Mouse (Mus musculus) testis, adult 2 months (tissue): Measurements from ENCODE around the gene Dync1li1. TPM values are rescaled to one million over a fixed set of nuclear protein-coding genes. Genes with fewer than 3 reads are reported as not detected.

ENCODE experiments used
- H3K27ac ChIP-seq: fragments of 200-500 bp; 2 replicates; pipeline ENCODE4 v1.5.1; 2012; ENCODE audit warnings: low read depth, low read length; ENCODE audit not compliant: control insufficient read depth, insufficient read depth
- H3K27me3 ChIP-seq: fragments of 200-500 bp; 2 replicates; pipeline ENCODE4 v1.6.1; 2012; ENCODE audit warnings: mild to moderate bottlenecking, low read length, moderate library complexity; ENCODE audit not compliant: control insufficient read depth, insufficient read depth
- H3K36me3 ChIP-seq: fragments of 200-500 bp; 2 replicates; pipeline ENCODE4 v1.6.1; 2012; ENCODE audit warnings: mild to moderate bottlenecking, low read length; ENCODE audit not compliant: control insufficient read depth, insufficient read depth
- H3K4me1 ChIP-seq: fragments of 200-500 bp; 2 replicates; pipeline ENCODE4 v1.6.1; 2012; ENCODE audit warnings: low read length; ENCODE audit not compliant: control insufficient read depth, insufficient read depth
- H3K4me3 ChIP-seq: fragments of 200-500 bp; 2 replicates; pipeline ENCODE4 v1.5.1; 2012; ENCODE audit warnings: low read depth, mild to moderate bottlenecking, low read length, moderate library complexity, mixed read lengths; ENCODE audit not compliant: control insufficient read depth
- CTCF ChIP-seq: fragments of 200-500 bp; IDR thresholded peaks from 2 replicates; pipeline ENCODE4 v1.5.1; 2012; ENCODE audit warnings: low read depth, mild to moderate bottlenecking, inconsistent platforms, low read length, moderate library complexity; ENCODE audit not compliant: control insufficient read depth, insufficient read depth, insufficient replicate concordance
- POLR2A ChIP-seq: fragments of 200-500 bp; IDR thresholded peaks from 2 replicates; pipeline ENCODE4 v1.6.1; 2012; ENCODE audit warnings: low read depth, mild to moderate bottlenecking, inconsistent platforms, low read length, moderate library complexity; ENCODE audit not compliant: control insufficient read depth
- polyA plus RNA-seq: library from polyadenylated mRNA; depleted of rRNA; stranded (reverse); fragments of >200 nt; gene quantifications from 2 replicates; pipeline ENCODE4 v1.2.3, GENCODE M21; 2012

Gene Dync1li1
- polyA plus RNA-seq, 1 experiment, result 4.7 TPM

DNA sequence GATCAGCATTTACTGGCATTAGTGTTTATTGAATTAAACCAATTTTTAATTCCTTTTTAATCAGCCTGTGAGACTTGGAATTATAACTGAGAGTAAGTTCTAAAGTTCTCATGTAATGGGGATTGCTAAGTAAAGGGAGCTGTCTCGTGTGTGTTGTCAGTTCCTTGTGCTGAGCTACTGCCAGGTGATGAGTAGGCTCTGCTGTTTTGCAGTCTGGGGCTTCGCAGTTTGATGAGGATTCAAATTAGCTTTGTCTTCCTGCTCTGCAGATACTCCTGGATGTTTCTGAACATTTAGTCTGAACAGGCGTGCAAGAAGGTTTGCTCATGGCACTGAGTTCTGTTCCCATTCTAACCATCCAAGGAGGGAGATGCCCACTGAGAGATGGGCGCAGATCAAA, 8.5 kb downstream of the Dync1li1 start:
- Histone ChIP-seq H3K36me3 (no peaks in the 10 kb centered on the region), H3K27me3 (no peaks in the 10 kb centered on the region), H3K27ac (no peak overlapping the region), H3K4me1 (no peaks in the 10 kb centered on the region), H3K4me3 (no peak overlapping the region)
- TF ChIP-seq POLR2A, result no peak

DNA sequence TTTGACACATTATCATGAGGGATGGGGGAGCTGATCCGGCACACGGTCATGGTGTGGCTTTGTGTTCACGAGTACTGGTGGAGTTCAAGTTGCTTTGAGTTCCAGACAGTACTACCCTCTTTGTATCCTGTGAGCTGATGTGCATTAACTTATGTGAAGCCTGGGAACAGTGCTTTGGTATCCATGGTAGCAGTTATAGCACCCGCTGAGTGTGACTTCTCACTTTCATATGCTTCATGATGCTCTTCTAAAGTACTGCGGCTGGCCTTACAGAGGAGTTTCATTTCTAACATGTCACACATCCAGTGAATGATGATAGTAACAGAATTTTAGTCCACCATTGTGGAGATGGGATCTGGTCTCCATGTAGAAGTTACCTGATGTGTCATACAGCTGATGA, 9.3 kb downstream of the Dync1li1 start:
- H3K4me3 ChIP-seq, result no peak overlapping the region
- no peak overlapping the region for H3K27ac ChIP-seq
- H3K27me3 ChIP-seq, result no peaks in the 10 kb centered on the region
- no peaks in the 10 kb centered on the region for H3K4me1 ChIP-seq
- no peaks in the 10 kb centered on the region for H3K36me3 ChIP-seq
- no peak for TF ChIP-seq CTCF

- Histone ChIP-seq H3K27ac (no peak overlapping the region), H3K4me1 (no peaks in the 10 kb centered on the region), H3K27me3 (no peaks in the 10 kb centered on the region), H3K4me3 (no peak overlapping the region), H3K36me3 (no peaks in the 10 kb centered on the region)
- TF ChIP-seq CTCF (no peak), POLR2A (no peak)
Observed at GRCm38 (mm10) chr9:114699262-114699661, 10.7 kb downstream of the Dync1li1 start.

GRCm38 (mm10) chr9:114699882-114700665, 11.5 kb downstream of the Dync1li1 start:
- no peak overlapping the region for H3K4me3 ChIP-seq
- TF ChIP-seq POLR2A, result no peak
- TF ChIP-seq CTCF, result no peak
- no peaks in the 10 kb centered on the region for H3K36me3 ChIP-seq
- no peak overlapping the region for H3K27ac ChIP-seq
- peaks cover 5% of the 10 kb centered on the region for H3K4me1 ChIP-seq
- H3K27me3 ChIP-seq, result no peaks in the 10 kb centered on the region

- Histone ChIP-seq H3K27ac (no peak overlapping the region), H3K4me1 (peaks cover 6% of the 10 kb centered on the region), H3K4me3 (no peak overlapping the region), H3K36me3 (no peaks in the 10 kb centered on the region), H3K27me3 (no peaks in the 10 kb centered on the region)
- no peak for TF ChIP-seq CTCF
Observed at GRCm38 (mm10) chr9:114701031-114701430, 12.4 kb downstream of the Dync1li1 start.

DNA sequence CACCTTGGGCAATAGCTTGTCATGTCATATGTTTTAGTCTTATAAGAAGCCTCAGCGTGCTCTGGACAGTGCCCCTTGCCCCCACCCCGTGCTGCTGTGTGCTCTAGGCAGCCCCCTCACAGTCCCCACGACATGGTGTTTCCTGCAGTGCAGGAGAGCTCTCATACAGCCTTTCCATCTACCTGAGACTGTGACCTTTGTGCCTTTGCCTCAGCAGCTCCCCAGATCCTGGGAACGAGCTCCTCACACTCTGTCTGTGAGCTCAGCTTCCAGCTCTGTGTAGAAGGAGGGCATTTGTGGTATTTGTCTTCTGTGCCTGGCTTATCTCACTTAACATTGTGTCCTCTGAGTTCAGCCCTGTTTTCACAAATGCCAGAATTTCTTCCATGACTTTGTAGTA, 13.3 kb downstream of the Dync1li1 start:
- no peak for TF ChIP-seq CTCF
- no peak for TF ChIP-seq POLR2A
- Histone ChIP-seq H3K36me3 (no peaks in the 10 kb centered on the region), H3K4me3 (no peak overlapping the region), H3K27me3 (no peaks in the 10 kb centered on the region), H3K4me1 (peaks cover 6% of the 10 kb centered on the region), H3K27ac (no peak overlapping the region)

DNA sequence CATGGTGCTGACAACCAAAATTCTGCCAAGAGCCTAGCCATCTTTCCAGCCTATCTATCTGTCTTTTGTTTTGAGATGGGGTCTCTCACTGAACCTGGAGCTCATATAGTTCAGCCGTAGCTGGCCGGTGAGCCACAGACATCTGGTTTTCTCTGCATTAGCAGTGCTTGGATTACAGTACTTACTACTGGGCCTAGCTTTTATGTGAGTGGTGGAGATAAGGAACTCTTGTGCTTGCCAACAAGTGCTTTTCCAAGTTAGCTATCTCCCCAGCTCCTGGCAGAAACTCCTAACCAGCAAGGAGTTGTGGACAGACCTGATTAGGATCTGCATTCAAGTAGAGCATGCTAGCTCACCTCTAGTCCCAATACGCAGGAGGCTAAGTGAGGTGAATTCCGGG, 19.2 kb downstream of the Dync1li1 start:
- TF ChIP-seq POLR2A (no peak), CTCF (no peak)
- peaks cover 6% of the 10 kb centered on the region for H3K4me1 ChIP-seq
- H3K27me3 ChIP-seq, result no peaks in the 10 kb centered on the region
- H3K36me3 ChIP-seq, result no peaks in the 10 kb centered on the region; the same call in 1 of the 2 replicates
- H3K27ac ChIP-seq, result no peak overlapping the region
- H3K4me3 ChIP-seq, result no peak overlapping the region

- Histone ChIP-seq H3K4me1 (no peaks in the 10 kb centered on the region), H3K36me3 (no peaks in the 10 kb centered on the region; the same call in 1 of the 2 replicates), H3K27ac (no peak overlapping the region), H3K27me3 (no peaks in the 10 kb centered on the region), H3K4me3 (no peak overlapping the region)
- no peak for TF ChIP-seq CTCF
- TF ChIP-seq POLR2A, result no peak
Observed at GRCm38 (mm10) chr9:114710345-114710744, 21.8 kb downstream of the Dync1li1 start.
